Mouse (Mus musculus) MEL (cell line): ENCODE data around the gene Gm609. TPM values are rescaled to one million over a fixed set of nuclear protein-coding genes. Genes with fewer than 3 reads are reported as not detected.

Experiments
- DNase-seq: peaks from one replicate; pipeline ENCODE4 v3.0.0; 2011; ENCODE audit warnings: low read depth, low spot score
- H3K27ac ChIP-seq: 2 replicates; pipeline ENCODE4 v1.5.1; 2012; ENCODE audit warnings: low read depth, mild to moderate bottlenecking, control low read depth, low read length, moderate library complexity; ENCODE audit not compliant: control insufficient read depth
- H3K27me3 ChIP-seq, 2 experiments: fragments of 150-350 bp in 1 of 2; sonication (generic) in 1 of 2; 2 replicates each; pipeline ENCODE4 v1.6.1; 2012; ENCODE audit warnings: low read length in 2 of 2, mild to moderate bottlenecking in 2 of 2, improper control_type of control experiment in 1 of 2, moderate library complexity in 1 of 2; ENCODE audit not compliant: insufficient read depth in 2 of 2, control insufficient read depth in 1 of 2
- H3K36me3 ChIP-seq, 2 experiments: 2 replicates each; pipeline ENCODE4 v1.6.1; 2012 to 2014; ENCODE audit warnings: low read length in 2 of 2, improper control_type of control experiment in 1 of 2, inconsistent platforms in 1 of 2, mild to moderate bottlenecking in 1 of 2; ENCODE audit not compliant: insufficient read depth in 2 of 2, control insufficient read depth in 1 of 2
- H3K4me1 ChIP-seq, 2 experiments: fragments of 150-350 bp in 1 of 2; sonication (generic) in 1 of 2; 2 replicates each; pipeline ENCODE4 v1.6.1; 2012; ENCODE audit warnings: low read length in 2 of 2, improper control_type of control experiment in 1 of 2, mild to moderate bottlenecking in 1 of 2; ENCODE audit not compliant: insufficient read depth in 2 of 2, control insufficient read depth in 1 of 2
- H3K4me3 ChIP-seq, 2 experiments: fragments of 150-350 bp in 1 of 2; sonication (generic) in 1 of 2; 2 replicates each; pipeline ENCODE4 v1.5.1; 2012; ENCODE audit warnings: low read depth in 2 of 2, low read length in 2 of 2, mild to moderate bottlenecking in 2 of 2, moderate library complexity in 2 of 2, control low read depth in 1 of 2, improper control_type of control experiment in 1 of 2; ENCODE audit not compliant: control insufficient read depth in 1 of 2, insufficient read depth in 1 of 2
- H3K79me2 ChIP-seq: 2 replicates; pipeline ENCODE4 v1.6.1; 2012; ENCODE audit warnings: mild to moderate bottlenecking, low read length, moderate library complexity; ENCODE audit not compliant: control insufficient read depth, poor library complexity, insufficient read depth
- H3K9ac ChIP-seq: 2 replicates; pipeline ENCODE4 v1.6.1; 2012; ENCODE audit warnings: low read depth, mild to moderate bottlenecking, control low read depth, low read length, moderate library complexity; ENCODE audit not compliant: control insufficient read depth, poor library complexity, severe bottlenecking
- H3K9me3 ChIP-seq: fragments of 150-350 bp; sonication (generic); replicated peaks from 2 replicates; pipeline ENCODE4 v1.6.1; 2012; ENCODE audit warnings: mild to moderate bottlenecking, low read length, improper control_type of control experiment, moderate library complexity; ENCODE audit not compliant: insufficient read depth
- BHLHE40 ChIP-seq: IDR thresholded peaks from 2 replicates; pipeline ENCODE4 v1.6.1; 2012; ENCODE audit warnings: low read depth, mild to moderate bottlenecking, inconsistent platforms, low read length, improper control_type of control experiment, borderline replicate concordance
- CHD2 ChIP-seq: IDR thresholded peaks from 2 replicates; pipeline ENCODE4 v1.6.1; 2011; ENCODE audit warnings: low read length, improper control_type of control experiment
- CTCF ChIP-seq, 3 experiments: IDR thresholded peaks in 2 of 3; conservative IDR thresholded peaks in 1 of 3; 2 replicates each; pipeline ENCODE4 v1.5.1; 2011 to 2012; ENCODE audit warnings: low read length in 3 of 3, low read depth in 2 of 3, mild to moderate bottlenecking in 2 of 3, improper control_type of control experiment in 1 of 3, inconsistent platforms in 1 of 3, mixed read lengths in 1 of 3, moderate library complexity in 1 of 3; ENCODE audit not compliant: control insufficient read depth in 1 of 3, insufficient read depth in 1 of 3, poor library complexity in 1 of 3, severe bottlenecking in 1 of 3
- E2F4 ChIP-seq: IDR thresholded peaks from 2 replicates; pipeline ENCODE4 v1.6.1; 2011; ENCODE audit warnings: low read depth, low read length, improper control_type of control experiment, borderline replicate concordance
- ELF1 ChIP-seq: IDR thresholded peaks from 2 replicates; pipeline ENCODE4 v1.6.1; 2014; ENCODE audit warnings: low read depth, mild to moderate bottlenecking, inconsistent platforms, low read length, improper control_type of control experiment, moderate library complexity
- HCFC1 ChIP-seq: IDR thresholded peaks from 2 replicates; pipeline ENCODE4 v1.6.1; 2012; ENCODE audit warnings: low read depth, mild to moderate bottlenecking, inconsistent platforms, low read length, improper control_type of control experiment, moderate library complexity
- JUND ChIP-seq: IDR thresholded peaks from 2 replicates; pipeline ENCODE4 v1.6.1; 2011; ENCODE audit warnings: low read depth, mild to moderate bottlenecking, improper control_type of control experiment, low read length
- MAFK ChIP-seq: IDR thresholded peaks from 2 replicates; pipeline ENCODE4 v1.6.1; 2011; ENCODE audit warnings: low read depth, mild to moderate bottlenecking, low read length, improper control_type of control experiment, borderline replicate concordance
- MAX ChIP-seq: IDR thresholded peaks from 2 replicates; pipeline ENCODE4 v1.6.1; 2011; ENCODE audit warnings: low read length, improper control_type of control experiment
- MYB ChIP-seq: IDR thresholded peaks from 2 replicates; pipeline ENCODE4 v1.6.1; 2011; ENCODE audit warnings: mild to moderate bottlenecking, low read depth, low read length, improper control_type of control experiment
- MYC ChIP-seq: IDR thresholded peaks from 2 replicates; pipeline ENCODE4 v1.6.1; 2011; ENCODE audit warnings: low read depth, mild to moderate bottlenecking, low read length, improper control_type of control experiment, moderate library complexity
- NELFE ChIP-seq: IDR thresholded peaks from 2 replicates; pipeline ENCODE4 v1.6.1; 2011; ENCODE audit warnings: low read depth, low read length, improper control_type of control experiment
- POLR2A ChIP-seq, 2 experiments: IDR thresholded peaks; 2 replicates each; pipeline ENCODE4 v1.6.1; 2011 to 2012; ENCODE audit warnings: low read length in 2 of 2, mild to moderate bottlenecking in 2 of 2, control low read depth in 1 of 2, improper control_type of control experiment in 1 of 2, low read depth in 1 of 2, moderate library complexity in 1 of 2; ENCODE audit not compliant: control insufficient read depth in 1 of 2, insufficient read depth in 1 of 2, poor library complexity in 1 of 2
- POLR2AphosphoS2 ChIP-seq: IDR thresholded peaks from 2 replicates; pipeline ENCODE4 v1.6.1; 2011; ENCODE audit warnings: low read length, improper control_type of control experiment
- POLR2AphosphoS5 ChIP-seq: IDR thresholded peaks from 2 replicates; pipeline ENCODE4 v1.6.1; 2012; ENCODE audit warnings: low read depth, borderline replicate concordance, mild to moderate bottlenecking, inconsistent platforms, low read length, moderate library complexity, mixed read lengths
- RAD21 ChIP-seq: IDR thresholded peaks from 2 replicates; pipeline ENCODE4 v1.6.1; 2011; ENCODE audit warnings: mild to moderate bottlenecking, low read depth, low read length, improper control_type of control experiment
- SMC3 ChIP-seq: IDR thresholded peaks from 2 replicates; pipeline ENCODE4 v1.6.1; 2011; ENCODE audit warnings: low read depth, low read length, improper control_type of control experiment
- TAL1 ChIP-seq: IDR thresholded peaks from 2 replicates; pipeline ENCODE4 v1.6.1; 2012; ENCODE audit warnings: mild to moderate bottlenecking, inconsistent platforms, low read length, moderate library complexity, mixed read lengths
- TBP ChIP-seq: IDR thresholded peaks from 2 replicates; pipeline ENCODE4 v1.8.0; 2011; ENCODE audit warnings: low read depth, low read length, improper control_type of control experiment
- TCF12 ChIP-seq: IDR thresholded peaks from 2 replicates; pipeline ENCODE4 v1.6.1; 2014; ENCODE audit warnings: low read depth, mild to moderate bottlenecking, inconsistent platforms, low read length, improper control_type of control experiment, moderate library complexity
- UBTF ChIP-seq: IDR thresholded peaks from 2 replicates; pipeline ENCODE4 v1.6.1; 2012; ENCODE audit warnings: low read depth, mild to moderate bottlenecking, inconsistent platforms, low read length, improper control_type of control experiment, moderate library complexity, borderline replicate concordance; ENCODE audit not compliant: insufficient read depth
- USF1 ChIP-seq: IDR thresholded peaks from 2 replicates; pipeline ENCODE4 v1.6.1; 2014; ENCODE audit warnings: low read depth, mild to moderate bottlenecking, inconsistent platforms, low read length, improper control_type of control experiment, moderate library complexity
- ZC3H11A ChIP-seq: IDR thresholded peaks from 2 replicates; pipeline ENCODE4 v1.6.1; 2012; ENCODE audit warnings: low read depth, mild to moderate bottlenecking, inconsistent platforms, low read length, improper control_type of control experiment
- ZKSCAN1 ChIP-seq: IDR thresholded peaks from 2 replicates; pipeline ENCODE4 v1.6.1; 2012; ENCODE audit warnings: low read depth, mild to moderate bottlenecking, inconsistent platforms, low read length, improper control_type of control experiment, moderate library complexity
- ZMIZ1 ChIP-seq: IDR thresholded peaks from 2 replicates; pipeline ENCODE4 v1.6.1; 2012; ENCODE audit warnings: low read depth, mild to moderate bottlenecking, inconsistent platforms, low read length, improper control_type of control experiment, moderate library complexity
- ZNF384 ChIP-seq: IDR thresholded peaks from 2 replicates; pipeline ENCODE4 v1.6.1; 2012; ENCODE audit warnings: low read depth, mild to moderate bottlenecking, inconsistent platforms, low read length, improper control_type of control experiment
- polyA plus RNA-seq, 2 experiments: library from polyadenylated mRNA; stranded (reverse) in 1 of 2; unstranded in 1 of 2; fragments of >175 nt in 1 of 2; fragments of >200 nt in 1 of 2; gene quantifications; 2 replicates each; pipeline versions ENCODE4 v1.2.1 to v1.2.4; 2012; ENCODE audit warnings: low replicate concordance in 2 of 2, low read depth in 1 of 2; ENCODE audit not compliant: insufficient read length in 2 of 2, insufficient read depth in 1 of 2, missing spikeins in 1 of 2
- total RNA-seq: library from RNA; depleted of rRNA; stranded (reverse); fragments of 300-350 nt; gene quantifications from 2 replicates; pipeline ENCODE4 v1.2.3, GENCODE M21; 2012

Gm609 gene
- total and polyA plus RNA-seq, 3 experiments: 0.03 TPM; not detected in 2

DNA sequence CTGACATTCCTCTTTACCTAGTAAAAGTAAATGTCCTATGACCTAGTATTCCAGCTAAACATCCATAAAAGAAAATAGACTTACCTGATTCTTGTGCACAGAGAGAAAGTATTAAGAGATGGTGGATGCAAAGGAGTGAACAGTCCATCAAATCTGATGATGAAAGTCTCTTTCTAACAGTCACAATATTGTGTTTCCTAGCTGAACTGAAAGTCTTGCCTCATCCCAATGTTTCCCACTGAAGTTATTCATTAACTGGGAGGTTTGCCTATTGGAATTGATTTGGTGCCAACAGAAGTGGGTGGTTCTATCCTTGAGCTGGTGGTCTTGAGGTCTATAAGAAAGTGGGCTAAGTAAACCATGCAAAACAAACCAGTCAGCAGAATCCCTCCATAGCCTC lies 38.0 kb downstream of the Gm609 start:
- Histone ChIP-seq H3K36me3 (no peaks in the 10 kb centered on the region), H3K79me2 (no peaks in the 10 kb centered on the region), H3K9ac (no peak overlapping the region), H3K9me3 (no peaks in the 10 kb centered on the region), H3K4me3 (no peak overlapping the region), H3K27ac (no peak overlapping the region), H3K4me1 (no peaks in the 10 kb centered on the region), H3K27me3 (no peaks in the 10 kb centered on the region)
- no peak for TF ChIP-seq MAX
- TF ChIP-seq POLR2AphosphoS2: no peak
- TF ChIP-seq ELF1: no peak
- no peak for TF ChIP-seq JUND
- TF ChIP-seq ZKSCAN1: no peak
- no peak for TF ChIP-seq TAL1
- TF ChIP-seq POLR2AphosphoS5: no peak
- no peak for TF ChIP-seq UBTF
- no peak for TF ChIP-seq HCFC1
- DNase-seq: no peak

GRCm38 (mm10) chr16:45437230-45437739 lies 55.5 kb downstream of the Gm609 start:
- no peak for DNase-seq
- TF ChIP-seq BHLHE40: no peak
- no peak for TF ChIP-seq TAL1
- no peak for TF ChIP-seq ZC3H11A
- no peak for TF ChIP-seq SMC3
- no peak for TF ChIP-seq POLR2AphosphoS2
- no peak for TF ChIP-seq POLR2AphosphoS5
- no peak for TF ChIP-seq HCFC1
- TF ChIP-seq MYB: no peak
- TF ChIP-seq TBP: no peak
- no peak overlapping the region for H3K27ac ChIP-seq
- H3K27me3 ChIP-seq: no peaks in the 10 kb centered on the region
- H3K4me1 ChIP-seq: no peaks in the 10 kb centered on the region
- H3K9ac ChIP-seq: no peak overlapping the region
- no peaks in the 10 kb centered on the region for H3K36me3 ChIP-seq
- no peaks in the 10 kb centered on the region for H3K79me2 ChIP-seq
- no peaks in the 10 kb centered on the region for H3K9me3 ChIP-seq
- no peak overlapping the region for H3K4me3 ChIP-seq

DNA sequence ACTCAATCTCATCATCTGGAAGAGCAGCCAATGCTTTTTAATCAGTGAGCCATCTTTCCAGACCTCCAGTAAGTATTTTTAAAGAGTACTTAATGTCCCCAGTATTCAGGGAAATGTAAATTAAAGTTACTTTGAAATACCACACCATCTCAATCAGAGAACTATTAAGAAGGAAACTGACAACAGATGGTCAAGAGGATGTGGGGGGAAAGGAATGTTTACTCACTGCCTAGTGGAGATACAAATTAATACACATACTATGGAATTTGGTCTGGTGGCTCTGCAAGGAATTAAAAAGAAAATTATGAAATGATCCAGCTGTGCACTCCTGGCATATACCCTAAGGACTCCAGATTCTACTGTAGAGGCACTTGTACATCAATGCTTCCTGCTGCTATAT lies 57.2 kb downstream of the Gm609 start:
- H3K27me3 ChIP-seq: no peaks in the 10 kb centered on the region
- no peaks in the 10 kb centered on the region for H3K79me2 ChIP-seq
- H3K36me3 ChIP-seq: no peaks in the 10 kb centered on the region
- TF ChIP-seq ZNF384 (no peak), JUND (no peak), POLR2A (IDR thresholded peaks at IDR 0.05; ENCODE audit: control insufficient read depth in 1 of 2, insufficient read depth in 1 of 2, low read depth in 1 of 2, low read length in 2 of 2, poor library complexity in 1 of 2) (no peak), TCF12 (no peak), ZMIZ1 (no peak), USF1 (no peak), CTCF (IDR thresholded peaks at IDR 0.05 in 2 of 3, conservative IDR thresholded peaks at IDR 0.05 in 1 of 3; ENCODE audit: control insufficient read depth in 1 of 3, insufficient read depth in 1 of 3, low read depth in 2 of 3, low read length in 3 of 3, poor library complexity in 1 of 3, severe bottlenecking in 1 of 3) (no peak), E2F4 (no peak), NELFE (no peak), MAFK (no peak), RAD21 (no peak), CHD2 (no peak), MYC (no peak)
- TF ChIP-seq, all 39 proteins: peak for 0
- DNase-seq: no peak
- Histone ChIP-seq H3K4me1 (no peaks in the 10 kb centered on the region), H3K27ac (no peak overlapping the region), H3K4me3 (no peak overlapping the region), H3K9me3 (no peaks in the 10 kb centered on the region), H3K9ac (no peak overlapping the region)
